Mouse (Mus musculus) CH12.LX (cell line): Measurements from ENCODE around the gene Napsa. TPM values are rescaled to one million over a fixed set of nuclear protein-coding genes. Genes with fewer than 3 reads are reported as not detected.

Experiments used
- DNase-seq: peaks from one replicate; pipeline ENCODE4 v3.0.0-alpha.2; 2013; ENCODE audit errors: extremely low read depth
- H3K27ac ChIP-seq: 2 replicates; pipeline ENCODE4 v1.5.1; 2012; ENCODE audit warnings: low read depth, mild to moderate bottlenecking, control low read depth, moderate library complexity; ENCODE audit not compliant: insufficient read depth
- H3K27me3 ChIP-seq: replicated peaks from 2 replicates; pipeline ENCODE3; 2012; ENCODE audit warnings: inconsistent platforms
- H3K36me3 ChIP-seq, 2 experiments: replicated peaks in 1 of 2; 2 replicates each; pipeline versions ENCODE3 to v1.6.1; 2012; ENCODE audit warnings: inconsistent platforms in 1 of 2, low read length in 1 of 2, mild to moderate bottlenecking in 1 of 2, mixed read lengths in 1 of 2, moderate library complexity in 1 of 2; ENCODE audit not compliant: control insufficient read depth in 1 of 2, insufficient read depth in 1 of 2
- H3K4me1 ChIP-seq, 2 experiments: 2 replicates each; pipeline ENCODE4 v1.6.1; 2012; ENCODE audit warnings: inconsistent platforms in 1 of 2, moderate library complexity in 1 of 2; ENCODE audit not compliant: insufficient read depth in 2 of 2, control insufficient read depth in 1 of 2
- H3K4me2 ChIP-seq: 2 replicates; pipeline ENCODE4 v1.6.1; 2012; ENCODE audit warnings: low read depth, mild to moderate bottlenecking, control low read depth; ENCODE audit not compliant: poor library complexity, insufficient read depth, severe bottlenecking
- H3K4me3 ChIP-seq, 3 experiments: fragments of 150-350 bp in 1 of 3; sonication (generic) in 1 of 3; replicated peaks in 1 of 3; 2 replicates each; pipeline versions ENCODE3 to v1.5.1; 2011 to 2012; ENCODE audit warnings: low read depth in 2 of 3, low read length in 2 of 3, mild to moderate bottlenecking in 2 of 3, moderate library complexity in 2 of 3, control low read depth in 1 of 3, improper control_type of control experiment in 1 of 3, inconsistent platforms in 1 of 3, mixed read lengths in 1 of 3; ENCODE audit not compliant: poor library complexity in 1 of 3
- H3K79me2 ChIP-seq: replicated peaks from 2 replicates; pipeline ENCODE4 v1.6.1; 2012; ENCODE audit warnings: mild to moderate bottlenecking, moderate library complexity; ENCODE audit not compliant: control insufficient read depth, poor library complexity, insufficient read depth, severe bottlenecking; ENCODE audit errors: extremely low read depth
- H3K9ac ChIP-seq: 2 replicates; pipeline ENCODE4 v1.6.1; 2012; ENCODE audit warnings: low read depth, mild to moderate bottlenecking, control low read depth, moderate library complexity; ENCODE audit not compliant: insufficient read depth
- H3K9me3 ChIP-seq: replicated peaks from 2 replicates; pipeline ENCODE3; 2012; ENCODE audit warnings: low read length, inconsistent platforms, mixed read lengths
- BHLHE40 ChIP-seq: IDR thresholded peaks from 2 replicates; pipeline ENCODE4 v1.6.1; 2011; ENCODE audit warnings: mild to moderate bottlenecking, low read depth, low read length, improper control_type of control experiment
- CHD1 ChIP-seq: IDR thresholded peaks from 2 replicates; pipeline ENCODE4 v1.6.1; 2012; ENCODE audit warnings: low read depth, low read length, improper control_type of control experiment, inconsistent platforms
- CHD2 ChIP-seq: IDR thresholded peaks from 2 replicates; pipeline ENCODE4 v1.6.1; 2011; ENCODE audit warnings: low read length, improper control_type of control experiment
- EP300 ChIP-seq: IDR thresholded peaks from 2 replicates; pipeline ENCODE4 v1.6.1; 2011; ENCODE audit warnings: low read length, improper control_type of control experiment
- ETS1 ChIP-seq: conservative IDR thresholded peaks from 2 replicates; pipeline ENCODE4 v1.6.1; 2012; ENCODE audit warnings: low read depth, mild to moderate bottlenecking, inconsistent platforms, low read length, improper control_type of control experiment, moderate library complexity
- JUND ChIP-seq: conservative IDR thresholded peaks from 2 replicates; pipeline ENCODE4 v1.6.1; 2011; ENCODE audit warnings: low read depth, low read length, improper control_type of control experiment
- MAX ChIP-seq: IDR thresholded peaks from 2 replicates; pipeline ENCODE4 v1.6.1; 2011; ENCODE audit warnings: low read length, improper control_type of control experiment
- MYC ChIP-seq: IDR thresholded peaks from 2 replicates; pipeline ENCODE4 v1.6.1; 2011; ENCODE audit warnings: low read depth, mild to moderate bottlenecking, improper control_type of control experiment, low read length
- NELFE ChIP-seq: IDR thresholded peaks from 2 replicates; pipeline ENCODE4 v1.6.1; 2011; ENCODE audit warnings: low read depth, low read length, improper control_type of control experiment
- POLR2AphosphoS2 ChIP-seq: IDR thresholded peaks from 2 replicates; pipeline ENCODE4 v1.6.1; 2011; ENCODE audit warnings: low read depth, low read length, improper control_type of control experiment
- SMC3 ChIP-seq: IDR thresholded peaks from 2 replicates; pipeline ENCODE4 v1.6.1; 2011; ENCODE audit warnings: low read depth, low read length, improper control_type of control experiment
- UBTF ChIP-seq: IDR thresholded peaks from 2 replicates; pipeline ENCODE4 v1.6.1; 2012; ENCODE audit warnings: low read depth, mild to moderate bottlenecking, inconsistent platforms, low read length, improper control_type of control experiment, moderate library complexity
- USF1 ChIP-seq: IDR thresholded peaks from 2 replicates; pipeline ENCODE4 v1.6.1; 2014; ENCODE audit warnings: low read depth, mild to moderate bottlenecking, inconsistent platforms, low read length, improper control_type of control experiment
- ZC3H11A ChIP-seq: IDR thresholded peaks from 2 replicates; pipeline ENCODE4 v1.6.1; 2012; ENCODE audit warnings: low read depth, mild to moderate bottlenecking, inconsistent platforms, low read length, improper control_type of control experiment
- ZMIZ1 ChIP-seq: IDR thresholded peaks from 2 replicates; pipeline ENCODE4 v1.6.1; 2012; ENCODE audit warnings: low read depth, mild to moderate bottlenecking, inconsistent platforms, low read length, improper control_type of control experiment
- dilution Hi-C: fragments of 300-500 bp; cut with MboI; formaldehyde crosslinking; loops from 2 replicates; pipeline ENCODE4 v1.14.3; 2020; ENCODE audit warnings: low sequenced_read_pairs; ENCODE audit not compliant: extremely low pct_unique_long_range_greater_than_20kb, extremely low pct_ligation_motif_present
- in situ Hi-C: fragments of 300-500 bp; cut with MboI; formaldehyde crosslinking; loops from 3 replicates; pipeline ENCODE4 v1.14.3; 2019; ENCODE audit warnings: low sequenced_read_pairs, low pct_ligation_motif_present, low pct_unique_long_range_greater_than_20kb, mixed read lengths
- polyA plus RNA-seq: library from polyadenylated mRNA; unstranded; fragments of >175 nt; gene quantifications from 2 replicates; pipeline ENCODE4 v1.2.1, GENCODE M21; 2012; ENCODE audit warnings: low read depth; ENCODE audit not compliant: insufficient read length
- total RNA-seq, 2 experiments: library from RNA; depleted of rRNA; stranded (reverse); fragments of 300-350 nt in 1 of 2; fragments of >200 nt in 1 of 2; gene quantifications; 2 replicates each; pipeline ENCODE4 v1.2.3; 2012 to 2014

Napsa gene
- total and polyA plus RNA-seq, 3 experiments = 175 to 253 (median 194) TPM

GRCm38 (mm10) chr7:44597666-44598065, 25.5 kb downstream of the Napsa start:
- Histone ChIP-seq H3K4me3 (no peak overlapping the region), H3K9ac (no peak overlapping the region), H3K4me2 (no peak overlapping the region), H3K36me3 (peaks cover 7 to 46% of the 10 kb centered on the region in 2 experiments), H3K9me3 (no peaks in the 10 kb centered on the region), H3K27ac (no peak overlapping the region), H3K4me1 (peaks cover 0 to 3% of the 10 kb centered on the region in 2 experiments; a peak in 1 of 4 replicates), H3K79me2 (0 out of 2 replicates have a peak, but pooled peaks cover 2% of the 10 kb centered on the region), H3K27me3 (no peaks in the 10 kb centered on the region)
- TF ChIP-seq USF1 (no peak), MAX (no peak), UBTF (no peak)
- in situ Hi-C loops = no loop called here
- dilution Hi-C loops = no loop called here
- DNase-seq = no peak

GRCm38 (mm10) chr7:44598336-44598735, 26.2 kb downstream of the Napsa start:
- no peak overlapping the region for H3K4me3 ChIP-seq
- in situ Hi-C loops = no loop called here
- DNase-seq = no peak
- TF ChIP-seq SMC3 (no peak), BHLHE40 (no peak)
- TF ChIP-seq, all 38 proteins: peak for 0
- Histone ChIP-seq H3K27ac (no peak overlapping the region), H3K9me3 (no peaks in the 10 kb centered on the region), H3K27me3 (no peaks in the 10 kb centered on the region), H3K4me1 (peaks cover 3 to 4% of the 10 kb centered on the region in 2 experiments; a peak in 2 of 4 replicates), H3K9ac (no peak overlapping the region), H3K4me2 (no peak overlapping the region), H3K79me2 (no peaks in the 10 kb centered on the region), H3K36me3 (peaks cover 7 to 46% of the 10 kb centered on the region in 2 experiments)
- dilution Hi-C loops = no loop called here

DNA sequence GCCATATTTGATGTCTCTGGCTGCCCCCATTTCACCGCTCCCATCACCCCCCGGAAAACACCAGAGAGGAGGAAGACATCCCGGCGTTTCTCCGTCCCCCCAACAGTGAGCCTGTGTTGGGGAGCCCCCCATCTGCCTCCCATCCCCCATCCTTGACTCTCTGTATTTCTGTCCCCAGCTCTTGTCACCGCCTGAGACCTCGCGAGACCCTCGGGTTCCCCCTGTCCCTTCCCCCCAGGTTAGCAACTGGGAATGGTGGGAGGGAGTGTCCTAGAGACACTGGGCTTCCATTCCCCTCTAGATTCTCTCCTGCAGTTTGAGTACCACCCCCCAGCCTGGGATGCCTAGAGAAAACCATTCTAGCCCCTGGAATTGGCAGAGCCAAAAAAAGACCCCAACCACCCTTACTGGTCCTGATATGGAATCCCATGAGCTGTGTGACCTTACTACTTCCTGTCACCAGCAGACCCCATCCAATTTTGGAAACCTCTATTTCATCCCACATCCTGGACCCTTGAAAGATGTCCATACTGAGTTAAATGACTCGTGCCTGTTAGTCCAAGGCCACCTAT, 28.6 kb downstream of the Napsa start:
- no peak overlapping the region for H3K4me3 ChIP-seq
- H3K79me2 ChIP-seq = no peaks in the 10 kb centered on the region
- H3K4me1 ChIP-seq = peaks cover 4 to 14% of the 10 kb centered on the region in 2 experiments; a peak in 2 of 4 replicates
- H3K9me3 ChIP-seq = no peaks in the 10 kb centered on the region
- H3K27ac ChIP-seq = no peak overlapping the region
- no peak overlapping the region for H3K9ac ChIP-seq
- no peak for DNase-seq
- TF ChIP-seq ZMIZ1 (no peak), NELFE (no peak), MYC (no peak), JUND (no peak), EP300 (no peak), CHD2 (no peak), MAX (no peak), ZC3H11A (no peak), ETS1 (no peak), CHD1 (no peak), SMC3 (no peak), POLR2AphosphoS2 (no peak)
- no peak overlapping the region for H3K4me2 ChIP-seq
- H3K27me3 ChIP-seq = no peaks in the 10 kb centered on the region
- in situ Hi-C loops = no loop called here
- H3K36me3 ChIP-seq = peaks cover 0 to 27% of the 10 kb centered on the region in 2 experiments
- dilution Hi-C loops = no loop called here
